8 mouse cellular contexts compared by ENCODE assay signal in the genomic region with DNA sequence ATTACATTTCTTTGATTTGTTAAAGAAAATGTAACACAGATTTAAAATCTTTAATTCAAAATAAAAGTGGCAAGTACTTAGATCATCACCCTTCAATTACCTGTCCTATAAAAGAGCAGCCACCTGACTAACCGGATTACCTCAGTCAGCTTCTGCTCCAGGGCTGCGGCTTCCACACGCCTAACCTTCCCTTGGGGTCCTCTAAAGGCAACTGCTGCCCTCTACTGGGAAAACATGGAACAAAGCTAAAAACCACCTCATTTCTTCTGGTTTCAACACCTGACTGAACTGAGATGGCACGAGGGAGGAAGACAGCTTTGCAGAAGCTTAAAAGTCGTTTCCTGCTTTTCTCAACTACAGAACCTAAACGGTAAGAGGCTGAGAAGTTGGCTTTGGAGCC.
DNase-seq lines count a peak whose midpoint lies in the region; ATAC-seq and TF ChIP-seq lines count a peak whose summit lies in the region.

No protein-coding gene starts in this region.

- no peak for ATAC-seq in heart, postnatal 0 days (ENCODE audit: insufficient read depth, low read depth)
- ATAC-seq in heart, embryonic 12.5 days (ENCODE audit: insufficient number of reproducible peaks, low FRiP score), result no peak
- ATAC-seq in midbrain, embryonic 13.5 days, result 0 out of 2 replicates have a peak, but pooled peaks have one; percentile 29

- no peaks in the 10 kb centered on the region for H3K4me1 ChIP-seq in heart, postnatal 0 days (ENCODE audit: control insufficient read depth, insufficient read depth)
- no peaks in the 10 kb centered on the region for H3K4me1 ChIP-seq in heart, embryonic 12.5 days (replicated peaks)
- peaks cover 3% of the 10 kb centered on the region; the same call in 1 of the 2 replicates for H3K4me1 ChIP-seq in cortical plate, adult 2 months (ENCODE audit: control insufficient read depth, insufficient read depth, low read length)
- H3K4me1 ChIP-seq in midbrain, embryonic 13.5 days (replicated peaks), result peaks cover 24% of the 10 kb centered on the region

- no peak overlapping the region for H3K27ac ChIP-seq in heart, postnatal 0 days (ENCODE audit: low read depth)
- no peak overlapping the region for H3K27ac ChIP-seq in heart, embryonic 12.5 days (ENCODE audit: poor library complexity, severe bottlenecking)
- no peak overlapping the region for H3K27ac ChIP-seq in cortical plate, adult 2 months (ENCODE audit: insufficient read depth, low read length)
- no peak overlapping the region for H3K27ac ChIP-seq in midbrain, embryonic 13.5 days

- no peaks in the 10 kb centered on the region for H3K9me3 ChIP-seq in heart, postnatal 0 days (replicated peaks; ENCODE audit: control insufficient read depth, low read length)
- H3K9me3 ChIP-seq in heart, embryonic 12.5 days (replicated peaks), result no peaks in the 10 kb centered on the region
- no peaks in the 10 kb centered on the region for H3K9me3 ChIP-seq in midbrain, embryonic 13.5 days

- no peak for TF ChIP-seq POLR2A in cortical plate, adult 2 months (IDR thresholded peaks at IDR 0.05; ENCODE audit: extremely low read depth, insufficient read depth, low read length)

- TF ChIP-seq CTCF in heart, postnatal 0 days (IDR thresholded peaks at IDR 0.05; ENCODE audit: low read depth), result peak; percentile 77
- TF ChIP-seq CTCF in cortical plate, adult 2 months (IDR thresholded peaks at IDR 0.05; ENCODE audit: extremely low read depth, insufficient read depth, low read length), result peak; percentile 82

- H3K4me3 ChIP-seq in heart, postnatal 0 days (ENCODE audit: low read depth, low read length), result no peak overlapping the region
- H3K4me3 ChIP-seq in heart, embryonic 12.5 days, result no peak overlapping the region
- no peak overlapping the region for H3K4me3 ChIP-seq in cortical plate, adult 2 months (ENCODE audit: insufficient read depth, low read length)
- no peak overlapping the region for H3K4me3 ChIP-seq in midbrain, embryonic 13.5 days (replicated peaks)

- TF ChIP-seq EP300 in heart, postnatal 0 days (IDR thresholded peaks at IDR 0.05; ENCODE audit: low read depth), result no peak

- no peak overlapping the region for H3K9ac ChIP-seq in heart, postnatal 0 days (replicated peaks; ENCODE audit: low read depth, low read length)
- H3K9ac ChIP-seq in heart, embryonic 12.5 days, result no peak overlapping the region
- no peak overlapping the region for H3K9ac ChIP-seq in midbrain, embryonic 13.5 days (replicated peaks)

- H3K27me3 ChIP-seq in heart, postnatal 0 days (ENCODE audit: control insufficient read depth, insufficient read depth, low read length), result no peaks in the 10 kb centered on the region
- no peaks in the 10 kb centered on the region for H3K27me3 ChIP-seq in heart, embryonic 12.5 days (replicated peaks)
- H3K27me3 ChIP-seq in midbrain, embryonic 13.5 days, result no peaks in the 10 kb centered on the region

- peaks cover 40% of the 10 kb centered on the region for H3K36me3 ChIP-seq in heart, postnatal 0 days (replicated peaks; ENCODE audit: control insufficient read depth, insufficient read depth, low read length)
- H3K36me3 ChIP-seq in heart, embryonic 12.5 days, result peaks cover 33% of the 10 kb centered on the region
- H3K36me3 ChIP-seq in midbrain, embryonic 13.5 days, result peaks cover 12% of the 10 kb centered on the region; the same call in 1 of the 2 replicates

- WGBS in heart, postnatal 0 days, result 5% methylated on average over 6 of the region's 6 CpGs
- 8% methylated on average over 6 of the region's 6 CpGs for WGBS in heart, embryonic 12.5 days
- WGBS in midbrain, embryonic 13.5 days, result 5% methylated on average over 6 of the region's 6 CpGs

- DNase-seq in heart, postnatal 0 days (ENCODE audit: low spot score), result peak; percentile 60
- peak; percentile 48 for DNase-seq in WW6 (ENCODE audit: low read depth, low spot score)
- DNase-seq in hindlimb bud, embryonic 11.5 days (ENCODE audit: extremely low spot score, low read depth, low spot score), result peak; percentile 58
- peak; percentile 72 to 81 for DNase-seq in left cerebral cortex, adult 18-20 months (ENCODE audit: low spot score in 2 of 2)
- DNase-seq in telencephalon, adult 2 months (ENCODE audit: low read depth, low spot score), result peak; percentile 67

- H3K4me2 ChIP-seq in heart, postnatal 0 days (ENCODE audit: low read depth, low read length), result no peak overlapping the region
- H3K4me2 ChIP-seq in heart, embryonic 12.5 days, result no peak overlapping the region
- H3K4me2 ChIP-seq in midbrain, embryonic 13.5 days (replicated peaks), result no peak overlapping the region
